Mouse (Mus musculus) retina, postnatal 7 days (tissue): ENCODE measurements around the gene Wdr6.

ENCODE experiments used
- DNase-seq: peaks from one replicate; pipeline ENCODE4 v3.0.0-alpha.2; 2012; ENCODE audit warnings: low read depth, low spot score

Gene Wdr6

DNA sequence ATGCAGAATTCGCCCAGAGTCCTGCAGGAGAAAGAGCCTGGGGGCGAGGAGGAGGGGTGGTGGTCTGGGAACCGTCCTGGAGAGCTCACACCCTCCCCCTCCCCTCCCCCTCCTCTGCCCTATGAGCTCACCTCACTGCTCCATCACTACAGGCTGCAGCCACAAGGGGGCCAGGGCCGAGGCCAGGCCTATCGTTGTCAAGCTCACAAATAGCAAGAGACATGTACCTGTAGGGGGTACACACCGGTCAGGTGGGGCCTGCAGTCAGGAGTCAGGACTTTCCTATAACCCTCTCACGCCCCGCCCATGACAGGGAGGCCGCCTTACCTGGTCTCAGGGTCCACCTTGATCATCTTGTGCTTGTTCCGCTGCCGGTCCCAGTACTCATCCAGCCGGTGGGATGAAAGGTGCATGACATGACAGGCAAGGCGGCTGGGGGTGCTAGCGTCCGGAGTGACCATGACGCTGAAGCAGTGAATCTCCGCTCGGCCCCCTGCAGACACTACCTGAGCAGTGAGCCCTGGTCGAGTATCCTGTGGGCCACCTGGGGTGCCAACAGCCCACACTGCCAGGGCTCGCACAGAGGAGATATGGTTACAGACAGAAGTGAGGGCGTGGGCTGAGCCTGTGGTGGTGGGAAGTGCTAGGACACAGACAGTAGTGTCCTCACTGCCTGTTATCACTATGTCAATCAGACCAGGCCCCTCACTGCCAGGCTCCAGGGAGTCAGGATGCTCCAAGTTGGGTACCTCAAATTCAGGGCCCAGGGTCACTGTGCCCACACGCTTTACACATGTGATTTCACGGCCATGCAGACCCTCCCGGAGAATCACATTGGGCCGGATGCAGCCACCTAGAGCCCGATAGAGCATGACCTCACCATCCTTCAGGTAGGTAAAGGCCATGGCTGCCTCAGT, 4.5 kb downstream of the Wdr6 start:
- DNase-seq: peak; percentile 67

- DNase-seq: no peak
Observed at GRCm38 (mm10) chr9:108572321-108572720, 6.2 kb downstream of the Wdr6 start.

GRCm38 (mm10) chr9:108571401-108571973, 7.1 kb downstream of the Wdr6 start:
- no peak for DNase-seq

DNA sequence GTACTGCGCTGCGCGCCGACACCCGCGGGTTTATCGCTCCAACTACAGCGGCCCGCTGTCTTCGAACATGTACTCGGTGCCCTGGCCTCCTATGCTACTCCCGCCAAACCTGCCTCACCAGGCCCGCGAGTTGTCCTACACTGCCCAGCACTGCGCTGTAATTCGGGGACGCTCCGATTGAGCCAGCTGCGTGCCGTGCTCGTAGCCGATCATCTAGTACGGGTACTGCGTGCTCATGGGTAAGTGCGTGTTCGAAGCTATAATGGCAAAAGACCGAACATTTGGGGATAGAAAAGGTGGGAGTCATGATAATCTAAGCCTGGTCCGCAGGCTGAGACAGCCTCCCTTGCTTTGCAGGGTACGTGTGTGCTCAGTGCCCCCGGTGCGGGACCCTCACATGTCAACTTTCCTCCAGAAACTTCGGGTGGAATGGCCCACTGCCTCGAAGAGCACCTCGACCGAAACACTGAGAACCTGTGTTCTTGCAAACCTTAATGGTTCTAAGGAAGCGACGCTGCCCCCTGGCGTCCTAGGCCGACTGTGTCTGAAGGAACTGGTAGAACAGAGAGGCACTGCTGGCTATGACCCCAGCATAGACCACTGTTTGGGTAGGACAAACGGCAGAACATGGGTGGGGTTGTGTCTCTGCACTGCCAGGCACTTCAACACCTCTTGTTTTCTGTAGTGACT, 8.2 kb downstream of the Wdr6 start:
- DNase-seq: no peak

- peak; percentile 76 for DNase-seq
Observed at GRCm38 (mm10) chr9:108569381-108570206, 8.9 kb downstream of the Wdr6 start, which contains the start of gene Dalrd3. Dalrd3 (plus strand) TSS chr9:108569886.

GRCm38 (mm10) chr9:108568511-108568921, 10.0 kb downstream of the Wdr6 start:
- DNase-seq: no peak

GRCm38 (mm10) chr9:108567931-108568419, 10.6 kb downstream of the Wdr6 start:
- peak; percentile 58 for DNase-seq

DNA sequence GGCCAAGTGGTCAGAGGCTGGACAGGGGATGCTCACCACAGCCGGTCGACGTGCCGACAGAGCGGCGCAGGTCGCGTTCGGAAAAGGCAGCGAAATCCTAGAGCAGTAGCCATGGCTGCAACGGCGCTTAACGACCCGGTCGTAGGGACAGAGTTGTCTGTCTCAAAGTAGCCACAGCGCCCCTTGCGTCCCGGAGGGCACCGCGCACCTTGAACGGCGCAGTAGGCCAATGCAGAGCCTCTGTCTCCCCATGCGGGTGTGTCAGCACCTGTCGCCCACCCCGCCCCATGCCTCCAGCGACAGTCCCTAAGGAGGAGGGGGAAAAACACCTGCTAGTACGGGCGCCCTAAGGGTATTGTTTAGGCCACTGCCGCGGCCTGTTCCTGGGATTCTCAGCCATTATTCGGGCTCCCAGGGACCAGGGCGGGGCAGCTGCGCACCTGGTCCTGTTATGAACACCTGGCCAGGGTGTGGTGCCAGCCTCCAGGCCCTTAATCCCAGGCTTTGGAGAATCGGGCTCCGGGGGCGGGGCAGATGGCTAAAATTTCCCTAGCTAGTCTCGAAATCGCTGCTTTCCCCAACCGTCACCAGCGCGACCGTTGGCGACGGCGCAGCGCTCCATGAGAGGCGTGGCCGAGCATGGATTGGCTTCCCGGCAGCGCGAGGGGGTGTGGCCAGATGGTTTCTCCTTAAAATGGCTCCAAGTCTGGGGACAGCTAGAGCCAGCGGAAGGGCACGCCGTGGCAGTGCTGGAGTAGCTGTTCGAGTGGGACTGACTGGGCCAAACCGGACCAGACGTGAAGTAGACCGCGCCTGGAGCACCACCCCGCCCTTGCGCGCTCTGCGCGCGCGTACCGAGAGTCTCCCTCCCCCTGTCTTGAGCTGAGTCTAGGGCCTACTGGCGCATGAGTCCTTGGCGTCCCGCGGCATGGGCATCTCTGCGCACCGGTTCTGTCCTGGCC, 11.4 kb downstream of the Wdr6 start, which contains the start of gene Ndufaf3:
Ndufaf3 (minus strand) TSS at position 620 of the 962 bp plus-strand sequence.
- DNase-seq: peak; percentile 89

- DNase-seq: no peak
Observed at GRCm38 (mm10) chr9:108565881-108566814, 12.4 kb downstream of the Wdr6 start.

DNA sequence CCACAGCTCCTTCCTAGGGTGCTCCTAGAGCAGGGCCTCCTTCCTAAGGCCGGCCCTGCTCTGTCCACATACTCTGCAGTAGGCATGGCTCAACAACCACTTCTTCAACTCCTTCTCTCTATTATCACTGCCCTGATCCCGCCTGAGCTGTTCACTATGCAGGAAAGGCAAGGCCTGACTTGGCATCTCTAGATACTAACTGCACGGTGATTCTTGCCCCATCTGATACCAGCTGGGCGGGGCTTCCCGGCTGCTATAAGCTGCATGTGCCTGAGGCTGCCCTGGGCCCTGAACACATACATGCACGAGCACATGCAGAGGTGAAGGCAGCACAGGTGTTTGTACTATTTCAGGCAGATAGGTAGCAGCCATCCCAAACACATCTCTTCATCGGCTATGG, 14.4 kb downstream of the Wdr6 start:
- DNase-seq: no peak

DNA sequence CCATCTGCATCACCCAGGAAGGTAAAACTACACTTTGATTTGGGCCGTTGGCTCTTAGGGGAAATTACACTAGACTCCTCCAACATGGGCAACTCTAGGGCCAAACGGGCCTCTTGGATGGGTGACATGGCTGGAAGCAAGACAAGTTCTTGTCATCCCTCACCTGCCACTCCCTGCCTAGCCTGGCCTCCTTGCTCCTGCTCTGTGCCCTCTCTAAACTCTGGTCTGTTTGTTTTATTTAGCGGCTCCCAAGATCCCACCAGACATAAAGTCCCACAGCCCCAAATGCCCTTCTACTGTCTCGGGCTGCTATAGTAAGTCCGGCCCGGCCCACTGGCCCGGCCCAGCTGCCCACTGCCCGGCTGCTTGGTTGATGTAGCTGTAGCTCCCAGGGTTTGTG, 14.9 kb downstream of the Wdr6 start:
- DNase-seq: no peak

GRCm38 (mm10) chr9:108560227-108560841, 18.2 kb downstream of the Wdr6 start, which contains the start of gene Impdh2:
Impdh2 (plus strand) TSS chr9:108560286.
- peak; percentile 93 for DNase-seq

- DNase-seq: no peak
Observed at GRCm38 (mm10) chr9:108559169-108559568, 19.4 kb downstream of the Wdr6 start.

GRCm38 (mm10) chr9:108546875-108547274, 31.7 kb downstream of the Wdr6 start:
- no peak for DNase-seq

- DNase-seq: no peak
Observed at GRCm38 (mm10) chr9:108545986-108546385, 32.6 kb downstream of the Wdr6 start.

DNA sequence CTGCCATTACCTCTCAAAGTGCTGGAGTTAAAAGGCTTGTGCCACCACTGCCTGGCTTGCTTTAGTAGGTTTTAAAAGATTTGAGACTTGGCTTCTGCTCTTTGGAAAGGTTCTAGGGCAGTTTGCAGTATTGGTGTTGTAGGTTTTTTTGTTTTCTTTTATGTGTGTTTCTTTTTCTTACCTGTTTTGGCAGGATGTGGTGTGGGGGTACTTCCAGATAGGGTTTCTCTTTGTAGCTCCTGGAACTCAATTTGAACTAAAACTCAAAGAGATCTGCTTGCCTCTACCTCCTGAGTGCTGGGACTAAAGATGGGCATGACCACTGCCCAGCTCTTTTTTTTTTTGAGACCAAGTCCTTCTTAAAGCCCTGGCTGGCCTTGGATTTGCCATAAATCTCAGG, 37.7 kb downstream of the Wdr6 start:
- DNase-seq: no peak

DNA sequence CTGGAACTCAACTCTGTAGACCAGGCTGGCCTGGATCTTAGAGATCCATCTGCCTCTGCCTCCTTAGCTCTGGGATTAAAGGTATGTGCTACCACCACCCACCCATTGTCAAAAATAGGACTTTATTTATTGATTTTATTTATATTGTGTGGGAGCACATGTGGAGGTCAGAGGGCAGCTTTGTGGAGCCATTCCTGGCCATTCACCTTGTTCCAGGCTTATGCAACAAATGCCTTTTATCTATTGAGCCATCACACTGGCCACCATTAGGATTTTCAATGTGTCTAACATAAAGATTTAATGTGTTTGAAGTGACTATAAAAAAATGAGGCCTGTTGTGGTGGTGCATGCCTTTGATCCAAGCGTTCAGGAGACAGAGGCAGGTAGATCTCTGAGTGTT, 47.0 kb downstream of the Wdr6 start:
- DNase-seq: no peak

DNA sequence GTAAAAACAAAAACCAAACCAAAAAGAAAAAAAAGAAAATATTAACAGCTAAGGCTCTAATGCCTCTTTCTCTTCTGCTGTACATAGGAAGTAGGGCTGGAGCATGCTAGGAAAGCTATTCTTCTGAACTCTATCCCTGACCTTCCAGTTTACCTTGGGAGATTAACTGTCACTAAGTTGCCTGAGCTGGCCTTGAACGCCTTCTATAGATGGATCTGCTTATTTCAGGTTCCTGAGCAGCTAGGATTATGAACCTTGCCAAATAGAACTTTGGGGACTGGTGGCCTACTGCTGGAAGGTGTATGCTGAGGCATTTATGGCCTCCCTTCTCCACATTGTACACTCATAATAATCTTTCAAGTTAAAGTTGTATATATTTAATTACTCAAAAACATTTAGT, 47.6 kb downstream of the Wdr6 start:
- no peak for DNase-seq
